Mouse (Mus musculus) layer of hippocampus, adult 2 months (tissue): ENCODE data around the gene Slc38a3. TPM values are rescaled to one million over a fixed set of nuclear protein-coding genes. Genes with fewer than 3 reads are reported as not detected.
A peak's percentile ranks its signal among the peaks of the same experiment; 100 is the strongest.
"Not testable (repeated sequence)": the region's sequence is repeated elsewhere in the genome, so short reads cannot be mapped to it uniquely, and the experiment has no call there.

Source experiments
- DNase-seq, 2 experiments: peaks; one replicate each; pipeline ENCODE4 v3.0.0; 2022; ENCODE audit warnings: low spot score in 2 of 2
- H3K27ac ChIP-seq: fragments of 200-600 bp; 2 replicates; pipeline ENCODE4 v1.8.1; 2022
- H3K4me3 ChIP-seq: fragments of 200-600 bp; 2 replicates; pipeline ENCODE4 v1.8.1; 2022; ENCODE audit warnings: mild to moderate bottlenecking
- CTCF ChIP-seq: fragments of 200-600 bp; conservative IDR thresholded peaks from 2 replicates; pipeline ENCODE4 v1.8.1; 2022; ENCODE audit warnings: antibody characterized with exemption, mild to moderate bottlenecking, moderate library complexity
- total RNA-seq, 2 experiments: library from RNA; stranded (reverse); gene quantifications; 2 replicates each; pipeline ENCODE4 v1.2.3; 2021

Gene Slc38a3
- total RNA-seq, 2 experiments from 2014 or later: 55.7 to 65.0 TPM

- TF ChIP-seq CTCF: no peak
- no peak overlapping the region for H3K27ac ChIP-seq
- H3K4me3 ChIP-seq: no peak overlapping the region
- DNase-seq: no peak
These were observed 21.1 kb upstream of the Slc38a3 start for GRCm38 (mm10) chr9:107690391-107690790.

DNA sequence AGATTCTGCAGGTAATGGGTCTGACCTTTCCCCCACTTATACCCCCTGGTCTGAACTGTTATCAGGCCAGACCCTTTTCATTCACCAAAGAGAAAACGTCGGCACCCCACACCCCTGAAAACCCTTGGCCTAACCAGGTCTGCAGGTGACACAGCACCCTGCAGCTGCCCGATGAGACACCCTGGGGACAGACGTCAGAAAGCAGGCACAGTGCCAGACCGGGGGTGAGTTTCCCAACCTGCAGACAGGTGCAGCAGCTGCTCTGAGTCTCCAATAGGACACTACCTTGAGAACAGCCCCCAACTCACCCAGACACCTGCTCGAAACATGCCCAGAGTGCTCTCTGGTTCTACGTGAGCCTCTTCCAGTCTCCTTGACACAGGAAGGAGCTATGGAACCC is 19.6 kb upstream of the Slc38a3 start:
- H3K27ac ChIP-seq: no peak overlapping the region
- no peak for TF ChIP-seq CTCF
- H3K4me3 ChIP-seq: no peak overlapping the region
- DNase-seq: no peak

DNA sequence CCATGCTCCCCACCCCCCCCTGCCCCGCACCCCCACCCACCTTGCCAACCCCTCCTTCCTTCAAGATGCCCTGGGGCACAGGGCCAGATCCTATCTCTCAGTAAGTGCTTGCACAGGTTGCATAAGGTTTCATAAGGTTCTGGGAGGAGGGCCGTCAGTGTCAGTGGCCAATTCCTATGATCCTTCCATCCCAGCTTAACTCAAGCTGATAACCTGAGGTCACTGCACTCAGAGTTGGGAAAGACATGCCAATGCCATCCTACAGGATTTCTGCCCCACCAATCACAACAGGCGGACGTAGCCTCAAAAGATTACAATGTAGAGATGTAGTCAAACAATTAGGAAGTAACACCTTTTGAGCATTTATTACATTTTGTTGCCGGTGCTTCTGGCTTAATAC is 19.1 kb upstream of the Slc38a3 start:
- no peak overlapping the region for H3K27ac ChIP-seq
- no peak for TF ChIP-seq CTCF
- no peak for DNase-seq
- no peak overlapping the region for H3K4me3 ChIP-seq

GRCm38 (mm10) chr9:107685231-107685981 is 16.1 kb upstream of the Slc38a3 start:
- H3K4me3 ChIP-seq: no peak overlapping the region
- H3K27ac ChIP-seq: no peak overlapping the region
- TF ChIP-seq CTCF: peak; percentile 83
- DNase-seq: peak in 1 of 2 experiments; percentile 43

GRCm38 (mm10) chr9:107682405-107682804 is 13.1 kb upstream of the Slc38a3 start:
- no peak overlapping the region for H3K4me3 ChIP-seq
- no peak overlapping the region for H3K27ac ChIP-seq
- DNase-seq: no peak
- TF ChIP-seq CTCF: no peak

DNA sequence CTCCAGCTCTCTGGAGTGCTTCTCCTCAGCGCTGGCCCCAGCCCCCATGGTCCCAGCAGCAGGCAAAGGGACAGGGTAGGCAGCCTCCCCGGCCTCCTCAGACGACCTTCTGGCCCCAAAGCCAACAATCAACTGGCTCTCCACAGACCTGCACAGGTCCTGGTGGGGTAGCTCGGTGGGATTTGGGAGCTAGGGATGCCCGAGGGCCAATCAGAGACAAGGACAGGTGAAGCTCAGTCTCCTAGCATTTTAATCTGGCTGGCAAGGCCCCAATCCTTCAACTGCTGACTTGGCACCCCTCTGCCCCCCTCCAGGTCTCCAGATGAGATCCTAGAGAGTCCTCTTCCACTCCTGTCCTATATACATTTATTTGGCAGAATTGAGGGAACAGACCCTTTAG is 10.2 kb upstream of the Slc38a3 start, which contains the start of gene Gnat1:
Gene Gnat1 (minus strand): TSS at position 212 of the 400 bp plus-strand sequence.
- DNase-seq: no peak
- TF ChIP-seq CTCF: no peak
- Histone ChIP-seq H3K27ac (no peak within 1 kb of the TSS), H3K4me3 (no peak within 1 kb of the TSS)

- TF ChIP-seq CTCF: no peak
- H3K4me3 ChIP-seq: no peak overlapping the region
- H3K27ac ChIP-seq: no peak overlapping the region
- no peak for DNase-seq
These were observed 9.5 kb upstream of the Slc38a3 start for GRCm38 (mm10) chr9:107678861-107679260.

DNA sequence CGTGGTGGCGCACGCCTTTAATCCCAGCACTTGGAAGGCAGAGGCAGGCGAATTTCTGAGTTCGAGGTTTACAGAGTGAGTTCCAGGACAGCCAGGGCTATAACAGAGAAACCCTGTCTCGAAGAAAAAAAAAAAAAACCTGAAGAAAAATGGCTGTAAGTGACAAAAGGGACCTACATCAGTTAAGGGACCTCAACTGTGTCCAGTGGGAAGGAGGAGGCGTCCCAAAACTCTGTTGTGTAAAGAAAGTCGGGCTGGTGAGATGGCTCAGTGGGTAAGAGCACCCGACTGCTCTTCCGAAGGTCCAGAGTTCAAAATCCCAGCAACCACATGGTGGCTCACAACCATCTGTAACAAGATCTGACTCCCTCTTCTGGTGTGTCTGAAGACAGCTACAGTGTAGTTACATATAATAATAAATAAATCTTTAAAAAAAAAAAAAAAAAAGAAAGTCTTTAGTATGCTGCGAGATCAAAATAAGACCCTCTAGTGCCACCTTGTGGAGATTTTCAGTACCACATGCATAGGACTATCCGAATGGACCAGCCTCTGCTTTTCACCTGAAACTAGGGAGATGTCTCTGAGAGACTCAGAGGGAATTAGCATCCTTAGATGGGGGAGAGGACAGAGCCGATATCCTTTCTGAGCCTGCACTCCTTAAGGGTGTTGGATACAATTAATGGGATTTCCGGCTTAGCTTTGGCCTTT is 8.6 kb upstream of the Slc38a3 start:
- not testable (repeated sequence) for H3K4me3 ChIP-seq, H3K27ac ChIP-seq
- DNase-seq: peak; percentile 73 to 81
- TF ChIP-seq CTCF: peak; percentile 81

DNA sequence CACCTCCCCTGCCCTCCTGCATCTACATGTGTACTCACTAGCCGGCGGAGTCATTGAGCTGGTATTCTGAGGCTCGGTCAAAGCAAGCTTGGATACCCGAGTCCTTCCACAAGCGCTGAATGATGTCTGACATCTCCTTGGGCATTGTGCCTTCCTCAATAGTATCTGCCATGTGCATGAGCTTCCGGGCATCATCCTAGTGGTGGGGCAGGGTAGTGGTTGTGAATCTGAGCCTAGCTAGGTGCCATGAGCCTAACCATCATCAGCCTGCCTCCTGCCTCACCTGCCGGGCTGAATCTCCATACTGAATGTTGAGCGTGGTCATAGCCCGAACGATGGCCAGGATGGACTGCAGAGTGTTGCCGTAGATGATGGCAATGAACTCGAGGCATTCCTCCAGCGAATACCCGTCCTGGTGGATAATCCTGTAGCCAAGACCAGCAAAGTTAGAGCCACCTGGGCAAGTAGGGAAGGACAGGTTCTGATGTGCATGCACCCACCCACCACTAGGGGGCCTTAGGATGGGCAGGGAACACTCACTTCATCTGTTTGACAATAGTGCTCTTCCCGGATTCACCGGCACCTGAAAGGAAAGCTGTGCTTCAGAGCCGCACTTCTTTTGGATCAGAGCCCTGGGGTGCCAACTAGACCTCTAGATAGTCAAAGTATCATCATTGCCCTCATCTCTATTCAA is 7.9 kb upstream of the Slc38a3 start:
- H3K27ac ChIP-seq: no peak overlapping the region
- DNase-seq: peak in 1 of 2 experiments; percentile 54
- peak; percentile 73 for TF ChIP-seq CTCF
- no peak overlapping the region for H3K4me3 ChIP-seq

DNA sequence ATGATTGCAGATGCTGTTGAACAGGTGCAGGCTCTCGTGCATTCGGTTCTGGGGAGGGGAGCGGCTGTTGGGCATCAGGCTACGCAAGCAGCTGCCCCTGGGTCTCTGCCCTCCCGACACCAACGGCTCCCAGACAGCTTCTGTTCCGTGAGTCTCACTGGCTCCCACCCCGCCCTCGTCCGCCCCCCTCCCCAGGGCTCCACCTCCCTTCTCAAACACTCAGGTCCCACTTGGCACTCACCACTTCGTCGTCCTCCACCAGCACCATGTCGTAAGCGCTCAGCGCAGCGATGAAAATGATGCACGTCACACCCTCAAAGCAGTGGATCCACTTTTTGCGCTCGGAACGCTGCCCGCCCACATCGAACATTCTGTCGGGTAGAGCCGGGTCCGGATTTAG is 7.0 kb upstream of the Slc38a3 start:
- Histone ChIP-seq H3K4me3 (peak overlapping the region; percentile 49), H3K27ac (no peak overlapping the region)
- no peak for TF ChIP-seq CTCF
- no peak for DNase-seq

DNA sequence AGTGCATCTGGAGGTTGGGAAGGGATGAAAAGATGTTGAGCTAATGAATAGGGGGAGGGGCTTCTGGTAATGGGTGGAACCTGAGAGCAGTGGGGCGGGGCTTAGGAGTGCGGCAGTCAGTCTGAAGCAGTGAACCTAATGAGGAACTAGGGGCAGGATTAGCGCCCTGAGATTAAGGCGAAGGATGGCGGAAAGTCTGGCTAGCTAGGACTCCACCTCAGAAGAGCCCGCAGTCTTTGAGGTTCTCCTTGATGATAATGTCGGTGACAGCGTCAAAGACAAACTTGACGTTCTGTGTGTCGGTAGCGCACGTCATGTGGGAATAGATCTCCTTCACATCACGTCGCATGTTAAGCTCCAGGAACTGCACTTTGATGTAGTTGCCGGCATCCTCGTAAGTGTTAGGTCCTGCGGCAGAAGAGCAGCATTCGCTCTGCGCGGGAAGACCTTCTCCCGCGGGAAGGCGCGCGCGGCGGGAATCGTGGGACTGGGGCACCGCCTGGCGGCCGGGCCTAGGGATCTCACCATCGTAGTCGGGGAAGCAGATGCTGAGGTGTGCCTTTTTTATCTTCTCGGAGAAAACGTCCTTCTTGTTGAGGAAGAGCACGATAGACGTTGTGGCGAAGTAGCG is 6.5 kb upstream of the Slc38a3 start:
- peak; percentile 47 to 78 for DNase-seq
- peak; percentile 94 for TF ChIP-seq CTCF
- peak overlapping the region; percentile 49 for H3K4me3 ChIP-seq
- no peak overlapping the region for H3K27ac ChIP-seq

DNA sequence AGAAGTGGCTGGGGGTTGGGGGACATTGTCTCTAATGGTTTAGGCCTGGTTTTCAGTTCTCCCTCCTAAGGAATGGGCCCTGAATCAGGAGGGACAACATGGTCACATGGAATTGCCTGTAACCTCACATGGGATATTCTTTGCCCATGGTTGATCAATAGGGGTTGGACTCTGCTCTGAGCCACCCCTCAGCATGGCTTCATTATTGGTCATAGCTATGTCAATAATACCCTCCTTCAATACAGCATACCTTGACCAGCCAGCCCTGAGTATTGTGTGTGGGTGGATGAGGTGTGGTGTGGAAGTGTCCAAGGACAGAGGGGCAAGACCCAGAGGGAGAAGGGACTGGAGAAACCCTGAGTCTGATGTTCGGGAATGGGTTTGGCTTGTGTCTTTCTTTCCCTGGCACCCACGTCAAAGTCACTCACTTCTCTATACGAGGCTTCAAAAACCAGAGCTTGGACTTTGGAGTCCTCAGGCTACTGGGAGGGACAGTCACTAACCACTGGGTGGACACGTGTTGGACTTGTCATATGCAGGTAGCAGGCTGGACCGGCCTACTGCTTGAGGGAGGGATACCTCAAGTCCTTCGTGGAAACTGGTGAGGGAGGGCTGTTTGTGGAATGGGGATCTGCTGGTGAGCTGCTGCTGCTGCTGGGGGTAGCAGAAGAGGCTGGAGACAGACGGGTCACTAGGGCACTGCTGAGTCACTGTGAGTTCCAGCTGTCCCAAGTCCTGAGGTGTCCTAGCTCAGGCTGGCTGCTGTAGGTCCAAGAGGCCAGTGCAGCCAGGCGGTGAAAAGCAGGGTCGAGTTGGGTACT is 5.5 kb upstream of the Slc38a3 start:
- TF ChIP-seq CTCF: no peak
- Histone ChIP-seq H3K4me3 (no peak overlapping the region), H3K27ac (no peak overlapping the region)
- no peak for DNase-seq
